Mouse (Mus musculus) limb, embryonic 13.5 days (tissue): Measurements from ENCODE around the gene Coq7. TPM values are rescaled to one million over a fixed set of nuclear protein-coding genes. Genes with fewer than 3 reads are reported as not detected.

ENCODE experiments used
- ATAC-seq: fragments of 200-750 bp; cut with Nextera tagmentation; 2 replicates; pipeline ENCODE4 v1.8.0; 2017; ENCODE audit warnings: low read depth, moderate number of reproducible peaks, moderate TSS enrichment; ENCODE audit not compliant: low FRiP score
- H3K27ac ChIP-seq: fragments of 300-500 bp; sonication (generic); 2 replicates; pipeline ENCODE4 v1.5.1; 2015; ENCODE audit warnings: inconsistent platforms, mild to moderate bottlenecking, moderate library complexity
- H3K27me3 ChIP-seq: fragments of 300-500 bp; sonication (generic); 2 replicates; pipeline ENCODE4 v1.6.1; 2015; ENCODE audit warnings: mild to moderate bottlenecking, inconsistent platforms
- H3K36me3 ChIP-seq: fragments of 300-500 bp; sonication (generic); 2 replicates; pipeline ENCODE4 v1.6.1; 2015; ENCODE audit warnings: inconsistent platforms, mild to moderate bottlenecking, moderate library complexity
- H3K4me1 ChIP-seq: fragments of 300-500 bp; sonication (generic); 2 replicates; pipeline ENCODE4 v1.6.1; 2015; ENCODE audit warnings: inconsistent platforms
- H3K4me2 ChIP-seq: fragments of 300-500 bp; sonication (generic); replicated peaks from 2 replicates; pipeline ENCODE4 v1.6.1; 2015; ENCODE audit warnings: inconsistent platforms, mild to moderate bottlenecking, moderate library complexity
- H3K4me3 ChIP-seq: fragments of 300-500 bp; sonication (generic); 2 replicates; pipeline ENCODE4 v1.5.1; 2015; ENCODE audit warnings: moderate library complexity, mild to moderate bottlenecking, inconsistent platforms
- H3K9ac ChIP-seq: fragments of 300-500 bp; sonication (generic); 2 replicates; pipeline ENCODE4 v1.6.1; 2015; ENCODE audit warnings: mild to moderate bottlenecking, inconsistent platforms
- H3K9me3 ChIP-seq: fragments of 300-500 bp; sonication (generic); 2 replicates; pipeline ENCODE4 v1.6.1; 2016; ENCODE audit warnings: inconsistent platforms
- WGBS: fragments of 180-500 bp; shearing (Covaris S2); methylation state at CpG from one replicate; pipeline ENCODE4 v1.1.7; 2015; 5-methylcytosine and 5-hydroxymethylcytosine counted together
- polyA plus RNA-seq: library from polyadenylated mRNA; unstranded; fragments of >200 nt; fragmentation: Nextera tagmentation; extraction: Ambion mirVana; gene quantifications from 2 replicates; pipeline ENCODE4 v1.2.1, GENCODE M21; 2015

The Coq7 gene
- polyA plus RNA-seq, 1 experiment from 2014 or later = 86.3 TPM

DNA sequence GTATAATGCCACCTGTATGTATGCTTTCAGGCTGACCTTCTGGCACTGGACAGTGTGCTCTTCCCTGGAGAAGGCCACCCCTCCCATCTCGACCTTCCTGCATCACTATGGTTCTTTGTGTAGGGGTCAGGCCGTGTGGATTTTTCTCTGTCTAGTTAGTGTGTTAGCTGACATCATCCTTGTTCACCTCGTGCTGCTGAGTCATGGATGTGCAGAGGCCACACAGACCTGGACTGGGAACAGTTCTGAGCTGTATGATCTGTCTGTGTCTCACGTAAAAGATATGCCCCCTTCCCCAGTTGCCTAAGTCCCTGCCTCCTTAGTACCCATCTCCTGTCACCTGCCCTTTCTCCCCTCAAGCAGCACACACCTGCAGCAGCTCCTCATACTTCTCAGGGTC lies 6.2 kb downstream of the Coq7 start:
- no peaks in the 10 kb centered on the region for H3K9me3 ChIP-seq
- no peak overlapping the region for H3K4me2 ChIP-seq
- no peaks in the 10 kb centered on the region for H3K27me3 ChIP-seq
- no peak overlapping the region for H3K9ac ChIP-seq
- no peak overlapping the region for H3K27ac ChIP-seq
- no peak overlapping the region for H3K4me3 ChIP-seq
- peaks cover 49% of the 10 kb centered on the region for H3K36me3 ChIP-seq
- no peak for ATAC-seq
- 82% methylated on average over 4 of the region's 4 CpGs for WGBS
- peaks cover under 1% of the 10 kb centered on the region; the same call in 1 of the 2 replicates for H3K4me1 ChIP-seq

DNA sequence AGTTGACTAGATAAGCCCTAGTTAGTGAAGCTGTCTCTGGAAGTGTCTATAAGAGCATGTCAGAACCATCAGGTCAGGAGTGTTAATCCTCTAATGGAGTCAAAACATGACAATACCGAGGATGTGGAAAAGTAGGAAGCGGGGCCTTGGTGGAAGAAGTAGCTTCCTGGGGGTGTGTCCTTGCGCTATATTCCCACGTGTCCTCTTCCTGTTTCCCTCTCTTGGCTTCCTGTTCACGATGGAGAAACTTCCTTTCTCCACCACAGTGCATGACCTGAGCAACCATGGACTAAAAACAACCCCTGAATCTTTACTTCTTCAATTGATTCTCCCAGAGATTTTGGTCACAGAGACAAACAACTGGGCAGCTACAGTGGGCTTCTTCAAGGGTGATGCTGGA lies 11.1 kb downstream of the Coq7 start:
- WGBS = 83% methylated on average over 5 of the region's 5 CpGs
- ATAC-seq = no peak
- Histone ChIP-seq H3K4me2 (no peak overlapping the region), H3K4me3 (no peak overlapping the region), H3K9me3 (no peaks in the 10 kb centered on the region), H3K4me1 (no peaks in the 10 kb centered on the region), H3K27ac (no peak overlapping the region), H3K9ac (no peak overlapping the region), H3K36me3 (peaks cover 27% of the 10 kb centered on the region), H3K27me3 (no peaks in the 10 kb centered on the region)

DNA sequence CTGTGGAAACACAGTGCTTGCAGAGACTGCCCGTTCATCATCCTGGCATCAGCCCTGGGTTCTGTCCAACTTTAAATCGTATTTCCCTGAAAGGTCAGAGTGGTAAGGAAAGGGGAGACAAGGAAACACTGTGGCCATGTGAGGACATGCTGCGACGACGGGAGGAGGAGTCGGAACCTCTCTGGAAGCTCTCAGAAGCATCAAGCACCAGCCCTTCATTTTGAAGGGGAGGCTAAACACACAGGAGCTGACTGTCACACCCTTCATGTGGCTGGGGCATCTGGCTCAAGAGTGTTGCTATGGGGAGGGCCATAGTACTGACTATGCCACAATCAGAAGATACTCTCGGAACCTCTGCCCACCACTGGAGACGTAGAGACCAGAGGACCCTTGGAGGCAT lies 13.5 kb downstream of the Coq7 start:
- H3K4me1 ChIP-seq = no peaks in the 10 kb centered on the region
- H3K36me3 ChIP-seq = peaks cover 6% of the 10 kb centered on the region; the same call in 1 of the 2 replicates
- H3K9me3 ChIP-seq = no peaks in the 10 kb centered on the region
- no peaks in the 10 kb centered on the region for H3K27me3 ChIP-seq
- no peak overlapping the region for H3K4me2 ChIP-seq
- no peak for ATAC-seq
- H3K9ac ChIP-seq = no peak overlapping the region
- H3K27ac ChIP-seq = no peak overlapping the region
- WGBS = 87% methylated on average over 8 of the region's 8 CpGs
- H3K4me3 ChIP-seq = no peak overlapping the region

DNA sequence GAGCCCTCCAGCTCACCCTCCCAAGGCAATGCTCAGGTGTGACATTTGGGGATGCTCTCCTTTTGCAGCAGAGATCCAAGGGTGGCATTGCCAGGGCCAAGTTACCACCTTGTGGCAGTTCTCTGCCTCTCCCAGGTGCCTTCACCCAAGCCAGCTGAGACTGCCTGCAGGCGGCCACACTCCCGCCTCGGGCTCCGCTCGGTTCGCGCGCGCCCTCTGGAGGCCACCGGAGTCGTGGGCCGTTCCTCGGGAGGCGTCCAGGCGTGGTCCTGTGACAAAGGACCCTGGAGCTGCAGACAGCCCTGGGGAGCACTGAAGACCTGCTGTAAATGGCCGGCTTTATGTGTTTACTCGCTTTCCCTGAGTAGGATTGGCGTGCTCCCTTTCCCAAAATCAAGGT lies 14.5 kb downstream of the Coq7 start:
- H3K27ac ChIP-seq = no peak overlapping the region
- no peak overlapping the region for H3K9ac ChIP-seq
- H3K4me2 ChIP-seq = peak overlapping the region; percentile 23; the same call in 1 of the 2 replicates
- H3K4me3 ChIP-seq = no peak overlapping the region
- ATAC-seq = peak; percentile 77
- no peaks in the 10 kb centered on the region for H3K9me3 ChIP-seq
- H3K27me3 ChIP-seq = no peaks in the 10 kb centered on the region
- no peaks in the 10 kb centered on the region; the same call in 1 of the 2 replicates for H3K36me3 ChIP-seq
- 3% methylated on average over 18 of the region's 18 CpGs for WGBS
- H3K4me1 ChIP-seq = no peaks in the 10 kb centered on the region

DNA sequence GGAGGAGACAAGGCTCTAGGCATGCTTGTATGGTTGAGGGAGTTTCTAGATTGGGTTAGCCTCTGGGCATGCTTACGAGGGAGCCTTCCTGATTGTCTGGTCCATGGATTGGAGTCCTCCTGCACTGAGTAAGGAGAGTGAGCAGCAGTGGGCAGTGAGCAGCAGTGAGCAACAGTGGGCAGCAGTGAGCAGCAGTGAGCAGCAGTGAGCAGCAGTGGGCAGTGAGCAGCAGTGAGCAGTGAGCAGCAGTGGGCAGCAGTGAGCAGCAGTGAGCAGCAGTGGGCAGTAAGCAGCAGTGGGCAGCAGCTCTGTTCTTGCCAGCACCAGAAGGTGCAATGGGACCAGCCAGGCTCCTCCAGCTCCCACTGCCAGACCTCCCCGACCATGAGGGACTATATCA lies 15.3 kb downstream of the Coq7 start:
- no peak overlapping the region for H3K9ac ChIP-seq
- no peaks in the 10 kb centered on the region for H3K4me1 ChIP-seq
- H3K4me3 ChIP-seq = no peak overlapping the region
- no peaks in the 10 kb centered on the region for H3K36me3 ChIP-seq
- no peaks in the 10 kb centered on the region for H3K9me3 ChIP-seq
- H3K4me2 ChIP-seq = no peak overlapping the region
- 77% methylated on average over 2 of the region's 2 CpGs for WGBS
- no peaks in the 10 kb centered on the region for H3K27me3 ChIP-seq
- ATAC-seq = no peak
- H3K27ac ChIP-seq = no peak overlapping the region

DNA sequence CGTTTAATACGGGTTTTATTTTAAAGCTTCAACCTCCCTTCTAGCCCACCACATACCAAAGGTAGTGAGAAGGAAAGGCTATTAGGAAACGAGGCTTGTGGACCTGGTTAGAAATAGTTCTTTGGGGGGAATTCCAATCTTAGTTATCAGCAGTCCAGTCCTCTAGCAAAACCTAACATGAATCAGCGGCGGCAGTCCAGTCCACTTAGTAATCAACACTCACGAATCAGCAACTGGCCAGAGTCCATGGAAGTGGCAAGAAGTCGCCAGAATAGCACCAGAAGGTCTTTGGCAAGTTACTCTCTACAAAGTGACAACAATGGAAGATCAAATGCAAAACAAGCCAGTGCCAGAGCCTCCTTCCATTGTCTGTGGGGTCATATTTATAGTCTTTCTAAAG lies 24.6 kb downstream of the Coq7 start:
- Histone ChIP-seq H3K27me3 (no peaks in the 10 kb centered on the region), H3K36me3 (no peaks in the 10 kb centered on the region), H3K4me3 (no peak overlapping the region), H3K4me1 (no peaks in the 10 kb centered on the region), H3K9me3 (no peaks in the 10 kb centered on the region), H3K27ac (no peak overlapping the region), H3K4me2 (no peak overlapping the region), H3K9ac (no peak overlapping the region)
- 74% methylated on average over 7 of the region's 7 CpGs for WGBS
- ATAC-seq = no peak

DNA sequence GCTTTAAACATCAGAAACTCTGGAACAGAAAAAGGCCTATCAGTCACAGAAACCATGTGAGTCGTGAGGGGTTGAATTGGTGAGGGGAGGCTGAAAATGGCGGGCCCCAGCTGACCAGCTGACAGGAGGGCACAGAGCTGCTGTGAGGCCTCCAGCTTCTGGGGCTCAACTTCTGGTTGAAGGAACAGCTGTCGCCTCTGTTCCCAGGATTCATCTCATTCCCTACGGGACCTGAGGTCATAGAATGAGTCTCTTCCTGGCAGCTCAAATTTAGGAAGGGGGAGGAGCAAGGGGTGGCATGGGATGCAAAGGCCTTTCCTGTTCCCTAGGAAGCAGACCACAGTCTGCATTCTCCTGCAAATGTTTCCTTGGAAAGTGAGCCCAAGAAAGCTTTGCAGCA lies 29.3 kb downstream of the Coq7 start:
- Histone ChIP-seq H3K4me3 (no peak overlapping the region), H3K9me3 (no peaks in the 10 kb centered on the region), H3K27me3 (no peaks in the 10 kb centered on the region), H3K9ac (no peak overlapping the region), H3K36me3 (no peaks in the 10 kb centered on the region), H3K4me2 (no peak overlapping the region), H3K4me1 (no peaks in the 10 kb centered on the region), H3K27ac (no peak overlapping the region)
- no peak for ATAC-seq
- WGBS = 70% methylated on average over 4 of the region's 4 CpGs

DNA sequence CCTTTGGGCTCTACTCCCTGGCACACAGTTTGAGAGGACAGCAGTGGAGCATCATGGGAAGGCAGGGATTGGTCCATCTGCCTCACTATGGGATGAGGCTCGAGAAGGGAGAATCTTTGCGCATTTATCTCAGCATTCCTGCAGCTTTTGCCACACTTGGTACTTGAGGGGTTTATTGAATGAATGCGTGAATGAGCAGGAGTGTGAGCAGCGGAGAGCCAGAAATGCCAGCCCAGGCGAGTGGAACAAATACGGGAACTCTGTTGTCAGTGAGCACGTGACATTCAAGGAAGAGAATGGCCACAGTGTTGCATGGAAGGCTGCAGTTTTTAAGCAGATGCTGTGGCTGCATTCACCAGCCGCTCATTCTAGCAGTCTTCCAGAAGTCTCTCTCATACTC lies 30.8 kb downstream of the Coq7 start:
- no peak overlapping the region for H3K9ac ChIP-seq
- H3K4me3 ChIP-seq = no peak overlapping the region
- no peaks in the 10 kb centered on the region for H3K27me3 ChIP-seq
- H3K27ac ChIP-seq = no peak overlapping the region
- H3K4me2 ChIP-seq = no peak overlapping the region
- H3K4me1 ChIP-seq = no peaks in the 10 kb centered on the region
- H3K36me3 ChIP-seq = no peaks in the 10 kb centered on the region
- no peak for ATAC-seq
- no peaks in the 10 kb centered on the region for H3K9me3 ChIP-seq
- 83% methylated on average over 8 of the region's 8 CpGs for WGBS

DNA sequence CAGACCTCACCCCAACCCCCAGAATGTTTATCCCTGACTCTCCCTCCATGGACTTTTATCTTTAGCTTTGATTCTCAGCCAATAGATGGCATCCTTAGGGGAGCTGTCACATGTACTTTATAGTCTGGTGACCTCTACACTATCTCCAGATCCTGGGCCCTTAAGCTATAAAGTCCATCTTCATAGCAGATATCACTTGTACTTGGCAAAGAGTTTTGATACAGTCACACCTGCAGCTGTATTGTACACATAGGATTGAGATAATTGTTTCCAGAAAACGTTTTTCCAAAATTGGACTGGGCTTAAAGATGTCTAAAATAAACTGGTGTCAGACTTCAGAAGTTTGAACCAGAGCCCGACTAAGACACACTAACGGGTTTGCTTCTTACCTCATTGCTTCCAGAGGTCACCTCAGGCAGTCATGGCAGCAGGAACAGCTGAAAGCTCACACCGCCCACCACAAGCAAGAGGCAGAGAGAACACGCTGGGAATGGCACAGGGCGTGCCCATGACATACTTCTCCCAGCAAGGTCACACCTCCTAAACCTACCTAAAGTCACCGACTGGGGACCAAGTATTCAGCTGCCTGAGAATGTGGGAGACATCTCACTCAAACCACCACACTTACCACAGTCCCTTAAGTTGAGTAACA lies 33.2 kb downstream of the Coq7 start:
- no peak overlapping the region for H3K9ac ChIP-seq

DNA sequence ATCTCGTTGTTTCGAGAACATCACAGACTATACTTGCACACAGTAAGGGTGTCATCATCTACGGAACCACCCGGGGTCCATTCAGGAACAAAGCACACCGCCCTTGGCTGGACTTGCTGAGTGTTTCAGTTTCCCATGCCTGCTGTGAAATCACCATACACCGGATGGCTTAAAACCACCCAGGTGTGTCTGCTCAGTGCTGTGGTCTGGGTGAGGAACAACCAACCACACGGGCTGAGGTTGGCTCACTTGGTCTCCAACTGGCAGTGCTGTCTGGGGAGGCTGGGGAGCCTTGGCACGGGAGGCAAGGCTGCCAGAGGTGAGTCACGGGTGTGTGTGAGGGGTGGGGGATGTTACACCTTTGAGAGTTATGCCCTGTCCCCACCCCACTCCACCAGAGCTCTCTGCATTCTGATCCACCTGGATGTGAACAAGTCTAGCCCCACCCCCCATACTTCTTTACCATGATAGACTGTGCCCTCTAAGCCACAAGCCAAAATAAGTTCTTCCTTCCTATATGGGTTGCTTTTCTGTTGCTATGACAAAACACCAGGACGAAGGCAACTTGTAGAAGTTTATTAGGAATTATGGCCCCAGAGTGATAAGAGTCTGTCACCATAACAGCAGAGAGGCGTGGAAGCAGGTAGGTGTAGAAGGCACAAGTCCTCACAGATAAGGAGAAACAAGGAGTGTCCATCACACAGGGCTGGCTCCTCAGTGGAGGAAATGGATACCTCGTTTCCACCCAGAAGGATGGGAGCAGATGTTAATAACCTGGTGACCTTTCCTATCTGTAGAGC lies 34.0 kb downstream of the Coq7 start:
- Histone ChIP-seq H3K4me3 (no peak overlapping the region), H3K4me1 (no peaks in the 10 kb centered on the region), H3K4me2 (no peak overlapping the region), H3K9me3 (no peaks in the 10 kb centered on the region), H3K27me3 (no peaks in the 10 kb centered on the region), H3K9ac (no peak overlapping the region), H3K27ac (no peak overlapping the region), H3K36me3 (no peaks in the 10 kb centered on the region)
- WGBS = 75% methylated on average over 12 of the region's 12 CpGs
- no peak for ATAC-seq

More for the DNA sequence above, 33.2 kb downstream of the Coq7 start:
- Histone ChIP-seq H3K27ac (no peak overlapping the region), H3K4me3 (no peak overlapping the region), H3K4me2 (no peak overlapping the region), H3K9me3 (no peaks in the 10 kb centered on the region), H3K36me3 (no peaks in the 10 kb centered on the region), H3K27me3 (no peaks in the 10 kb centered on the region), H3K4me1 (no peaks in the 10 kb centered on the region)
- 42% methylated on average over 7 of the region's 7 CpGs for WGBS
- no peak for ATAC-seq

DNA sequence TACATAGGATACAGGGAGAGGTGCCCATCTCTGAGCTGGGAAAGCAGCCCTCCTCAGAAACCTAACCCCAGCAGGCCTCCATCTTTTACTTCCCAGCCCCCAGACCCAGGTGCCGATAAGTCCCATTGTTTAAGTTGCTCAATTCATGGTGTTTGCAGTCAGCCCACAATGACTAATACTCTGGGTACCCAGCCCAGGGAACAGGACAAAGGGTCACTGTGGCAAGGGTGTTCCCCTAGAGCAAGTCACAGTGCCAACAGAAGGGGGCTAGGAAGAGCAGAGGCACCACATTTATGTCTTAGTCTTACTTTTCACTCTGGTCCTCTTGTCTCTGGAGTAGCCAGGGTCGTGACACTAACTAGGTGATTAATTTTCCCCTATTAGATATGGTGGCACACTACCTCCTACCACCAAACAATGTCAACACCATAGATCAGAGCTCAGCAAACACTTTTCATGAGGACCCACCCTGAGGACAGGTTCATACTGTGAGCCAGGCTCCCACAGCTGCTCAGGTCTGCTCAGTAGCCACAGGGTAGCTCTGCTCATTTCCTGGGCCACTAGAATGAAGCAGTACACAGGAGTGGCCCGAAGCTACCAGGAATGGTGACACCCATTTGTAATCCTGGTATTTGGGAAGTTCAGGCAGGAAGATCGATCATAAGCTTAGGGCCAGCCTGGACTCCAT lies 38.1 kb downstream of the Coq7 start:
- H3K9ac ChIP-seq = no peak overlapping the region
- peaks cover 5% of the 10 kb centered on the region for H3K36me3 ChIP-seq
- no peaks in the 10 kb centered on the region for H3K9me3 ChIP-seq
- H3K27me3 ChIP-seq = peaks cover 8% of the 10 kb centered on the region
- ATAC-seq = no peak
- H3K4me1 ChIP-seq = peaks cover 14% of the 10 kb centered on the region
- H3K27ac ChIP-seq = no peak overlapping the region
- 77% methylated on average over 4 of the region's 4 CpGs for WGBS
- no peak overlapping the region for H3K4me2 ChIP-seq
- H3K4me3 ChIP-seq = no peak overlapping the region

DNA sequence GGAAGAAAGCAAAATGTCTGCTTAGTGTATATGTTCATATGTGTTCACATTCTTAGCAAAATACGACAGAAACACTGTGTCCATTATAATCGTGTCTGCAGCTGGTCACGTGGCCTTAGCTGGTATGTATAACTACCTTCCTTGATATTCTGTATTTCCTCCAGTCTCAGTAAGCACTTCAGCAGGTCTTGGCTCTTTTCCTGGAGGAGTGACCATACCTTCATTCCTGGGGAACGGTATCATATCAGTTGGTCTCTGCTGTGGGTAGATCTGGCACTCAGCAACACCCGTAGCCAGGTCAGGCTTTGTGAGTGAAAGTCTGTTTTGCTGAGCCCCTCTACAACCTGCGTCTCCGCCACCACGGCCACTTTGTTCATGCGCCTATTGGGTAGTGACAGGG lies 39.3 kb downstream of the Coq7 start:
- Histone ChIP-seq H3K4me1 (peaks cover 26% of the 10 kb centered on the region), H3K9ac (no peak overlapping the region), H3K27me3 (peaks cover 16% of the 10 kb centered on the region), H3K4me3 (no peak overlapping the region), H3K27ac (no peak overlapping the region), H3K9me3 (no peaks in the 10 kb centered on the region), H3K4me2 (no peak overlapping the region), H3K36me3 (peaks cover 14% of the 10 kb centered on the region)
- WGBS = 87% methylated on average over 9 of the region's 9 CpGs
- no peak for ATAC-seq
